Mouse (Mus musculus) frontal cortex, adult (tissue): Measurements from ENCODE around the gene Wdr4.
"Not testable (repeated sequence)": the region's sequence is repeated elsewhere in the genome, so short reads cannot be mapped to it uniquely, and the experiment has no call there.

Experiments
- ATAC-seq: cut with Nextera tagmentation; 2 replicates; pipeline ENCODE4 v1.9.2; 2017; ENCODE audit warnings: mild to moderate bottlenecking, moderate library complexity, mixed read lengths; ENCODE audit not compliant: low TSS enrichment

Gene Wdr4

DNA sequence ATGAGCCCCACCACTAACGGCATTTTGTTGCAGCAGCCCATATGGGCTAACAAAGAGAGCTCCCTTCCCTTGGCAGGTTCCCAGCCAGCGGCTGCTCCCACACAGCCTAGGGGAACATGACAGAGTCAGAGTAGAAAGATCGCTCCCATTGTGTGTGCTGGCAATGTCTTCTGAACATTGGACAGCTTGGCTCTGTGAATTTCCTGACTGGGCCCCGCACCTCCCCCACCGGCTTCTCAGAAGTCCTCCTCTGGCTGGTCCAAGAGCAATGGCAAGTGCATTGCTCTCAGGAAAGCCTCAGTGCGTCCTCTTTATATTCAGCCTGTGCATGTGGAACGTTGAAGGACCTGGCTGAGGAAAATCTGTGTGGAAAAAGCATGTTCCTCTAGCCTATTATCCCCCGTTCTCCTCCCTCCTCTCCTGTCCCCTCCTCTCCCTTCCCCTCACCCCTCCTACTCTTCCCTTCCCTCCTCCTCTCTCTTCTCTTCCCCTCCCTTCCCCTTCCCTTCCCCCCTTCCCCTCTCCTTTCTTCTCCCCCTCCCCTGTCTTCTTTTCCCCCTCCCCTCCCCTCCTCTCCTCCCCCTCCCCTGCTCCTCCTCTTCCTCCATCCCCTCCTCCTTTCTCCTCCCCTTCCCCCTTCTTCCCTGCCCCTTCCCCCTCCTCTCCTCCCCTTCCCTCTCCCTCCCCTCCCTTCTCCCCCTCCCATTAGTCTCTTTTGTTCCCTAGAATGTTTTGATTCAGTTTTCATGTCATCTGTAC lies 16.3 kb upstream of the Wdr4 start:
- ATAC-seq, result peak; percentile 96

DNA sequence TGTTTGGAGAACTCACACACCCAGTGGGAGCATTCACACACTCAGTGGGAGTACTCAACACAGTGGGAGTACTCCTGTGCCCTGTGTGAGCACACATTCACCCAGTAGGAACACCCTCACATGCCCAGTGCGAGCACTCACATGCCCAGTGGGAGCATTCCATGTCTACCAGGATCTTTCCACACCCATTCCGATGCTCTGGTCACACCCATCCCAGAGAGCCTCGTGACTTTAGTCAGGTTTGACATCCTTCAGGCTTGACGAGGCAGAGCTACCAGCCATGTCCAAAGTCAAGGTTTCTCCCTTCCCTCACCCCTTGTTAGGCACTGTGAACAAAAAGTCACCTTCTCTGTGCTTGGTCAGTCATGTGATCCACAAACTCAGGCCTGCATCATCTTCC lies 15.6 kb upstream of the Wdr4 start:
- ATAC-seq, result peak; percentile 9; the same call in 1 of the 2 replicates

DNA sequence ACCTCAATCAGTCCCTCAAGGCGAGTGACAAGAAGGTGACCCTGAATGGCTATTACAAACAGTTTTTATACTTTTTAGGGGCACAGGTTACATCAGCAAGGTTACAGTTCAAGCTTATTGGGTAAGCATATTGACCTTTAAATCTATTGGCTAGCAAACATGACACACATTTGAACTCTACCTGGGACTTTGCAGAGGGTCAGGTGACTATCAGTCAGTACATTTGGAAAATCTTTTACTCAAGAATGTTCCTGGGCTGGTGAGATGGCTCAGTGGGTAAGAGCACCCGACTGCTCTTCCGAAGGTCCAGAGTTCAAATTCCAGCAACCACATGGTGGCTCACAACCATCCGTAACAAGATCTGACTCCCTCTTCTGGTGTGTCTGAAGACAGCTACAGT lies 12.6 kb upstream of the Wdr4 start:
- ATAC-seq, result not testable (repeated sequence)

DNA sequence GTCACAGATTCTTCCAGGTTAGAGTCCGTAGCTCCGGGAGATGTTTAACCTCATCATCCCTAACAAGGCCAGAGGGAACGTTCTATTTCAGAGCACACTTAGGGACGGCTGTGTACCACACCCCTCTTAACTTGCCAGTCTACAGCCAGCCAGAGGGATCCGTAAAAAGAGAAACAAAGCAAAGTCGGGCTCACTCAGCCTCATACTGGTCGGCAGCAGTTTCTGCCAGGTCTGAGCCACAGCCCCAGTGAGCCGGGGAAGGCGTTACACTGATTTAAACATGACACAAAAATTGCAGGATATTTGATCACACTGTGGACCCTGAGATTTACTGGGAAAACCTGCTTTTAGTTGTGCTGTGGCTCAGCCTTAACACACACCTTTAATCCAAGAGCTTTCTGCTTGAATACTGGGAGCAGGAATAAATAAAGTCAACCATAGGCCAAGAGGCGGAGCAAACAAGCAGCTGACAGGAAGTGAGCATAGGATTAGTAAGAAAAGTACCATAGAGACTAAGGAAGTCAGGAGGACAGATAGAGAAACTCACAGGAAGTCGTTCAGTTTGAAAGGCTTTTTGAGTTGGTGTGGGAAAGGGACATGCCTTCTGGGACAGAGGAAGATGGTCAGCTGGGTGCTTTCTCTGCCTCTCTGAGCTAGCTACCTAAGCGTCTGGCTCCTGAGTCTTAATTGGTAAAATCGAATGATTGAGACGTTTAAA lies 11.8 kb upstream of the Wdr4 start:
- ATAC-seq, result no peak

DNA sequence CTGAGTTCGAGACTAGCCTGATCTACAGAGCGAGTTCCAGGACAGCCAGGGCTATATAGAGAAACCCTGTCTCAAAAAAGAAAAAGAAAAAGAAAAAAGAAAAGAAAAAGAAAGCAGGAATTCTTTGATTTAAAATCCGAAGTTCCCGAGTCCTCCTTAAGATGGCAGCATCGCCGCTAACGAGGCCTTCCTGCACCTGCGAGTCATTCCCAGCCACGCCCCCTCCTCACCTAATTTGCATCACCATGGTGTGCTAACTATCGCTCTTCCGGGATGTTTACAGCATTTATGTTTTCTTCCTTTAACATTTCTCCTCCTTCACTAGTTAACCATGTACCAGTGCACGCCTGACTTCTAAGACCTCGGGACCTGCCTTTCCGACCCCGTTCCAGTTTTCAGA lies 9.5 kb upstream of the Wdr4 start:
- no peak; the same call in 1 of the 2 replicates for ATAC-seq

DNA sequence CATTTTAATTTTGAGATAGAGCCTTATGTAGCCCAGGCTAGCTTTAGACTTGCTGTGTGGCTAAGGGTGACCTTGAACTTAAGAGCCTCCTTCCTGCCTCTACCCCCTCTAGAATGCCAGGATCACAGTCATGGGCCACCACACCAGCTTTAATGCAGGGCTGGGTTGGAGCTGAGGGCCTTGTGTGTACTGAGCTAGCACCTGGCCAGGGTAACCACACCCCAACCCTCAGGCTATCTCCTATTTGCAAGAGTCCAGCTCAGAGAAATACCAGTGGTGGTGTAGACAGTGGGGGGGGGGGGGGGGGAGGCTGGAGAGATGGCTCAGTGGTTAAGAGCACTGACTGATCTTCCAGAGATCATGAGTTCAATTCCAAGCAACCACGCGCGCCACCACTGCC lies 6.0 kb upstream of the Wdr4 start:
- ATAC-seq, result no peak

DNA sequence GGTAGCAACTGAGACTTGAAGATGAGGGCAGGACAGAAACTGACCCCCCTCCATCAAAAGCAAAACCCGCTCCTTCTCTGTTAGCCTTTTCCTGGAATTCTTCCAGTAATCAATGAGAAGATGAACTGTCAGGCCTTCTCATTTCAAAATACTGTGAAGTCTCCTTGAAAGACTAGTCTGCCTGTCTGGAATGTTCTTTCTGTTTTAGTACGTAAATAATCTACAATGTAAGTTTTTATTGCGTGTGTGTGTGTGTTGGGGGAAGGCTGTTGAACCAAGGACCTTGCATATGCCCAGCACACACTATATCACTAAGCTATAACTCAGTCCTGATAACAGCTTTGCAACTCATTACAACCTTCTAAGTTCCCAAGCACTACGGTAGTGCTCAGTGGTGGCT lies 5.3 kb upstream of the Wdr4 start:
- ATAC-seq, result no peak

DNA sequence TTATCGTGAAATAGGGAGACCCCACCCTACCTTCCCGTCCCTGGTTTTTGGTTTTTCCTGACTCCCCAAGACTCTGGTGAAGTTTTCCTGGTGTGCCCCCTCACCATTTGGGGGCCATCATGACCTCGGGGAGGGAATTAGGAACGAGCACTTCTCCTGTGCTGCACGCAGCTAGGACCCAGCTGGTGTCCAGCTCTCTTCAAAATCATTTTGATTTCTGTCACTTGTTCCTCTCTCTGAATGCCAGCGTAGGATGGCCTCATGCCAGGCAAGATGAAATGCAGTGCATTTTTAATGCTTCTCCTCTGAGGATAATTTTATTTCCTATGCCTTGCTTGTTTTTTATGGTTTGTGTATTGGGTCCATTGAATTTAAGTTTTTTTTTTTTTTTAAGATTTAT lies 2.2 kb upstream of the Wdr4 start:
- no peak for ATAC-seq

DNA sequence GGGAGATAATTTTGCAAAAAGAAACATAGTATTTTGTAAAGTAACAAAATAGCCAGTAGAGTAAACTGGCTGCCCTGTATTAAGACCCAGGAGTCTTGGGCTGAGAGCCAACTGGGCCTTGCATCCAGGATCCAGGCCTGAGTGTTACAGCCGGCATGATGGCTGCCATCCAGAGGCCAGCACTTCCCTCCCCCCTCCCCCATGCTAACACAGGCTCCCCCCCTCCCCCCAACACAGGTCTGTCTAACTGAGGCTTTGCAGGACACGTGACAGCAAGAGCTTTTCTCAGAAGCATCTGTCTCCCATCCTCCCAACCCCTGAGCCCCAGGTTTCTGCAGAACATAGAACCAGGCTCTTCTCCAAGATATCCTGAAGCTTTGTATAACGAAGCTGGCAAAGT lies 1.1 kb upstream of the Wdr4 start:
- ATAC-seq, result no peak

DNA sequence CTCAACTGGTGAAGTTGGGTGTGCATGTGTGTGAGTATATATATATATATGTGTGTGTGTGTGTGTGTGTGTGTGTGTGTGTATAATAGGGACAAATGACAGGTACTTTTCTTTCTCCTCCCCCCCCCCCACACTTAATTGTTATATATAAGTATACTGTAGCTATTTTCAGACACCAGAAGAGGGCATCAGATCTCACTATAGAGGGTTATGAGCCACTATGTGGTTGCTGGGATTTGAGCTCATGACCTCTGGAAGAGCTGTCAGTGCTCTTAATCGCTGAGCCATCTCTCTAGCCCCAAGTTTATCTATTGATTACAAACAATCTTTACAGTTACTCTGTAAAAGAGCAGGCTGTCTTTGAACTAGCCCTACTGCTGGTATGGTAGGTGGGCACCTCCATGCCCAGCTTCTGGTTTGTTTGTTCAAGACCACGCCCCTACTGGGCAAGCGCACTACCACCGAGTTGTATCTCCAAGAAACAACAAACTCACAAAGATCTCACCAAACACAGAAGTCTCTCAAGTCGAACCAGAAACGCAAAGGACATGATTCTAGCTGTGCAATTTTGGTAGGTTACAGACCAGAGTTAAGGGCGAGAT lies 335 bp downstream of the Wdr4 start:
- ATAC-seq, result peak; percentile 71

DNA sequence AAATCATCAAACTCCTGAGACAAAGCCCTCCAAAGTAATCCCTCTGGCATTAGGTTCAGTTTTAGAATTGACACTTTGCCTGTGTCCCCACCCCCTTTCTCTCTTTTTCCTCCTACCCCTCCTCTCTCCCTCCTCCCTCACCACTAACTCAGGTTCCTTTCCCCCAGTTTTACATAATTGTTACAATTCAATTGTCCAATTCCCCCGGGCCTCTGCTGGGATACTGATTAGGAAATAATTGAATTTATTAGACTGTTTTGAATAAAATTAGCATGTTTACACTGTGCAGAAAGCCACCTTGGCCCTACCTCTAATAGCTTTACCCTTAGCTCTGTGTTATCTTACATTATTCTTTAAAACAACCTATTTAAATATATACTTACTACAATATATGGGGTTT lies 5.1 kb downstream of the Wdr4 start:
- ATAC-seq, result no peak

DNA sequence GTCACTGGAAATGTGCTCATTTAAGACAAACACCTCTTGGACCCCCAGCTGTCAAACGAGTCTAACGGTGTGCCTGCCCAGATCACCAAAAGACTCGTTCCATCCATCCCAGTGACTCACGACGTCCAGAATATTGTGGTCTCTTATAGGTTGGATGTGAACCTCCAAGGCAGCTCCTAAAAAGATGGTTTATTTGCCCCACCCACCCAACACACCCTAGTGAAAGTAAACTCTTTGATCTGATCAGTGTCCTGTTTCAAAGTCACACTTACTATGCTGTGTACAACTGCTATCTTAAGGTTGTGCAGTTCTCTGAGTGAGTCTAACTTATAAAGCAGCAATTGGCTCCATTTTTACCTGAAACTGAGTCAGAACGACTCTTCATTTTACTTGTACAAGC lies 7.2 kb downstream of the Wdr4 start:
- ATAC-seq, result no peak

DNA sequence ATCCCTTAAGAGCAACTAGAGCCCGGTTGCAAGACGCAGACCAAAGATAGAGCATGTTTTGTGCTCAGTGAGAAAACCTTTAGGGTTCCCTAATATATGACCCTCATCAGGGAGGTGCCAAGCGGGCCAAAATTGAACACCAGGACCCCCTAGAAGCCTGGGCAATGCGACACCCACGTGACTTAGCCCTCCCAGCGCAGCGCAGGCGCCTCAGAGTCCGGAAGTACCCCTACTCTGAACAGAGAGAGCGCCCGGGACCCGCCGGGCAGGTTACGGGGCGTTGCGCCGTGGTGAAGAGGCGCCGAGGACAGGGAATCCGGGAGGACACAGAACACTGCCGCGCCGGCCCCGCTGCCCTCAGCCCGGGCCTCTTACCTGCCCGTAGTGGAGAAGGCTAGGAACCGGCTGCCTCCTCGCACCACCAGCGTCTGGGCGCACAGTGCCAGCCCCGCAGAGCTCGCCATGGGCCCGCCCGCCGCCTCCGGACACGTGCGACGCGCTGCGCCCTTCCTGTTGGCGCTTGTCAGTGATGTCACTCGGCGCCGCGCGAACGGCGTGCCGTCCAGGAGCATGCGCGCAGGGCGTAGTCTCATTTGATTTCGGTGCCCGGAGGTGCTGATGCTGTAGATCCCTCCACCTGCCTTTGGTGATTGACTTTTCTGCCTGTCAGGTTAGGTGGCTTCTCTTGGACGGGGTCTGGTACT lies 7.8 kb downstream of the Wdr4 start:
- peak; percentile 95 for ATAC-seq

DNA sequence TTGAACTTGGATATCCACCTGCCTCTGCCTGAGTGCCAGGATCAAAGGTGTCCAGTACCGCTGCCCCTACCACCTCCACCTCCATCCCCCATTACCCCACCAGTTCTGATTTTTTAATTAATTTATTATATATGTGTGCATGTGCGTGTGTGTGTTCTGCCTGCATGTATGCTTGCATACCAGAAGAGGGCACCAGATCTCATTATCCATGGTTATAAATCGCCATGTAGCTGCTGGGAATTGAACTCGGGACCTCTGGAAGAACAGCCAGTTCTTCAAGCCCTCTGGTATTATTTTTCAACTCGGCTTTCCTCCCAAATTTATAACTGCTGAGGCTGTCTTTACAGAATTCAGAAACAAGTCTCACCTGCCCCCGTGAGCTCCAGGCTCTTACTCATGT lies 8.8 kb downstream of the Wdr4 start:
- ATAC-seq, result no peak

DNA sequence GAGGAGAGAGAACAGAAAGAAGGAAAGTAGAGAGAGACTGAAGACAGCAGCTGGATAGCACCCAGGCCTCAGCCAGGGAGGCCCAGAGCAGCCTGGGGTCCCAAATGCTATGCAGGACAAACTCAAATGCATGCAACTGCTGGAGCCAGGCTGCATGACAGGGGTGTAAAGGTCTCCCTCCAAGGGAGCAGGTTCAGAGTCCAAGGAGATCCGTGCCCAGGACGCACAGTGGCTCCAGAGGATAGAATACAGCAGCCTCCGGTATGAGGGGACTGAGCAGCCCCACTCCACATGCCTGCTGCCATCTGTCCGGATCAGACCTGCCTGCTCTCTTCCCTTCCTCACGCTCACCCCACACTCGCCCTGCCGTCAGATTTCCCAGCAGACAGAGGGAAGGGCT lies 13.5 kb downstream of the Wdr4 start:
- no peak for ATAC-seq

DNA sequence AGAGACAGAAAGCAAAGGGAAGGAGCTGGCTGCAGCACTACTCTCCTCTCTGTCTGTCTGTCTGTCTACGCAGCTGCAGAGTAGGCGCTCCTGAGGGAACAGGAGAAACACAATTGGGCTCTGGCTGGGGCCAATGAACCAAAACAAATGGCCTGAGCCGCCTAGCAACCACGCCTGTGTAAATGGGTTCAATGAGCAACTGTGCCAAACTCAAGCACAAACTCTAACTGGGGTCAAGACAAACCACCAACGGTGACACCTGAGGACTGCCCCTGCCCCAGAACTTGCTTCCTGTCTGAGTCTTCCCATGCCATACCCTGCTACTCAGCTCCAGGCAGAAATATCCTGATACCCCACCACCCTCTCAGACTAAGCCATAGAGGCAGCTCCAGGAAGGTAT lies 14.8 kb downstream of the Wdr4 start:
- no peak for ATAC-seq

DNA sequence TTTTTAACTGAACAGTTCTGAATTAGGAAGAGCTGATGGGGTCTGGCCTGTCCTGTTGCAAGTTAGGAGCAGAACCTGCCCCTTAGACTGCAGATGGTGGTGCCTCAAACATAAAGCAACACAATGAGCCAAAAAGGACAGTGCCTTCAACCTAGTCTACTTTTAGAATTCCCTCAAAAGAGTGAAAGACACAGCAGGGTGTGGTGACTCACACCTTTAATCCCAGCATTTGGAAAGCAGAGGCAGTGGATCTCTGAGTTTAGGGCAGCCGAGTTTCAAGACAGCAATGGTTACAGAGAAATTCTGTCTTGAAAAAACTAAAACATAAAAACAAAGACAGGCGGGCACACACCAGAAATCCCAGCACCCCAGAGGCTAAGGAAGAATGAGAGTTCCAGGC lies 15.8 kb downstream of the Wdr4 start:
- ATAC-seq, result peak; percentile 39

DNA sequence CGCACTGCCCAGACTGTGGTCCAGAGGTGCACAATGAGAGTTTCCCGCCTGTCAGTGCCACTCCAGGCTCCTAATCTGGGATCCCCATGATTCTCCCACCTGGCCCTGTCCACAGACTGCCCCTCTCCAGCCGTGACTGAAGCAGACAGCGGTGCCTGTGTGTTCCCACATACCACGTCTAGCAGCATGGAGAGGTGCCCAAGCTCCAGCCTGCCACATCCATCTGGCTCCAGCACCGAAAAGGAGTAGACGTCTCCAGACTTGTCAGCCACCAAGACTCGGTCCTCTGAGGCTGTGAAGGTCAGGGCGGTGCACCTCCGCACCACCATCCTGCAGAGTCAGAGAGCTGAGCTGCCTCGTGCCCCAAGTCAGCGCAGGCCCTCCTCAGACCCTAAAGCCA lies 16.4 kb downstream of the Wdr4 start:
- peak; percentile 68 for ATAC-seq

DNA sequence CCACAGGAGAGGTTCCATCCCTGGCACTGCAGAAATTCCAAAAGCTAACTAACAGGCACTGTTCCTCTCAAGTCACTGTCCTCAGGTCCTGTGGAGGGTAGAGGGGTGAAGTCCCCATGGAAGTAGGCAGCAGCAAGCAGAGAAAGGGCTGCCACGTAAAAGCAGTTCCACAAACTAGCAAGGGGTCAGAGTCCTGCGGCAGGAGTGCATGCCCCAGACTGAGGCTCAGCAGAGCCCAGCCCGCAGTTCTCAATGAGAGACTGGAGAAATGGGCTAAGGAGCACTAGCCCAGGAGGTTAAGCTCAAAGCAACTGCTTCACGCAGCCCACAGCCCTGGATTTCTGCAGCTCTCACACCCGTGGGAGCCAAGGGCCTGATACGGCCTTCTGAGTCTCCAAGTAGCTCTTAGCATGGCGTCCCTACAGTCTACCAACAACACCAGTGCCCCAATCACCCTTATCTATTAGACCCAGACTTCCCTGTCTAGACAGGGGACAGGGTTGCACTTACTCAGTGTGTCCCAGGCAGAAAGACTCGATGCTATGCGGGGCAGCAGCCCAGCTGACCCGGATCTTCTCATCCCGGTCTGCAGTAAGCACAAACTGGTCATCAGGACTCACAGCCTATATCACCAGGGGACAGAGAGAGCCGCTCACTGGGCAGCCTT lies 17.4 kb downstream of the Wdr4 start:
- ATAC-seq, result no peak

DNA sequence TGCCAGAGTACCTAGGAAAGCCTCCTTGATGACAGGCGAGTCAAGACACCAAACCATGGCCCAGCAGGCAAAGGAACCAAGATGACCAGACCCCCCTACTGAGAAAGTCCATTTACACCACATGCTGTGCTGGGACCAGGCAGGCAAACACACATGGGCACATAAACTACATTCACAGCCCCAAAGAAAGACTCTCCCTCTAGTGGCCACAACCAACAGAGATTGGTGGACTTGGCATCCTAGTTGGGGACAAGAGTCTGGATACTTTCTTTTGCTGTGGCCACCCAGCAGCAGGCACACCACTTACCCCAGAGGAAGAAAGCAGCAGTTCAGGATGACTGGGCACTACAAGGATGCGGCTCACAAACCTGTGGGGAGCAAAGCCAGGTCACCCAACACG lies 18.9 kb downstream of the Wdr4 start:
- no peak for ATAC-seq

DNA sequence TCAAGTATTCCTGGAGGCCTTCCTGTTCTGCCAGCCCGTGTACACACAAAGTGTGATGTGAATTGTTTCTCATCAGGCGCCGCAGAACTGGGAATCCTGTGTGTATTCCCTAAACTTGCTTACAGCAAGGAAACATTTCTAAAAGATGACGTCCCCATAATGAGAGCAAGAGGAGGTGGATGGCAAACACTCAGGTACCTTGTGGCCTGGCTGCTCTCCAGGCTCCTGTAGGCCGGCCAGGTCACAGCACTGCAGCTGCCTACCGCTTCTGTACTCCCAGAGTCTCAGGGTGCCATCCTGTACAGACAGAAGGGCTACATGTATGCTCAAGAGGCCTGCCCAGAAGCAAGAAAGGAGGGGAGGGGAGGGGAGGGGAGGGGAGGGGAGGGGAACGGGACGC lies 19.4 kb downstream of the Wdr4 start:
- ATAC-seq, result no peak

DNA sequence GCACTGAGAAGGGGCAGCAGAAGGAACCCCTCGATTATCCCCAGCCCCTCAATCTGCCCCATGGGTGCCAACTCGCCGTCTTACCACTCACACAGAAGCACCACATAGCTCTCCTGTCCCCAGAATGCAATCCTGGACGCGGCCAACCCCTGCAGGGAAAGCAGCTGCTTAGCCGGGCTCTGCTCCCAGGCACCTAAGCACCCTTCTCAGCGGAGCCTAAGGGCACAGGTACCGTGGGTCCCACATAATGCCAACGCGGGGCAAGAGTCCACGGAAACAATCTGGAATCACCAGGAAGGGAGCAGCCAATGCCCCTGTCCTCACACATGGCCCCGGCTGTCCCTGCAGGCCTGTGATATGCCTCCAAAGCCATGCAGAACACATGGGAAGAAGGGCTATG lies 20.1 kb downstream of the Wdr4 start:
- ATAC-seq, result no peak
